Mouse (Mus musculus) olfactory bulb, adult 2 months (tissue): ENCODE data around the gene Btnl9. TPM values are rescaled to one million over a fixed set of nuclear protein-coding genes. Genes with fewer than 3 reads are reported as not detected.
"Not testable (repeated sequence)": the region's sequence is repeated elsewhere in the genome, so short reads cannot be mapped to it uniquely, and the experiment has no call there.

Experiments
- H3K27ac ChIP-seq: fragments of 200-500 bp; 2 replicates; pipeline ENCODE4 v1.5.1; 2012; ENCODE audit warnings: low read depth, low read length; ENCODE audit not compliant: insufficient read depth
- H3K4me1 ChIP-seq: fragments of 200-500 bp; 2 replicates; pipeline ENCODE4 v1.6.1; 2012; ENCODE audit warnings: low read length; ENCODE audit not compliant: control insufficient read depth, insufficient read depth
- H3K4me3 ChIP-seq: fragments of 200-500 bp; 2 replicates; pipeline ENCODE4 v1.5.1; 2012; ENCODE audit warnings: mild to moderate bottlenecking, low read depth, low read length, moderate library complexity; ENCODE audit not compliant: insufficient read depth
- CTCF ChIP-seq: fragments of 200-500 bp; IDR thresholded peaks from 2 replicates; pipeline ENCODE4 v1.5.1; 2012; ENCODE audit warnings: low read depth, mild to moderate bottlenecking, low read length, moderate library complexity; ENCODE audit not compliant: insufficient read depth
- POLR2A ChIP-seq: fragments of 200-500 bp; IDR thresholded peaks from 2 replicates; pipeline ENCODE4 v1.6.1; 2012; ENCODE audit warnings: mild to moderate bottlenecking, low read depth, low read length, moderate library complexity; ENCODE audit not compliant: insufficient read depth
- WGBS: fragments of 180-500 bp; shearing (Covaris S2); methylation state at CpG from one replicate; pipeline ENCODE4 v1.1.7; 2018; 5-methylcytosine and 5-hydroxymethylcytosine counted together
- polyA plus RNA-seq: library from polyadenylated mRNA; stranded (reverse); fragments of >200 nt; gene quantifications from 2 replicates; pipeline ENCODE4 v1.2.4, GENCODE M21; 2012; ENCODE audit warnings: low replicate concordance; ENCODE audit not compliant: missing spikeins, insufficient read depth, insufficient read length

Gene Btnl9
- polyA plus RNA-seq, 1 experiment, result not detected

DNA sequence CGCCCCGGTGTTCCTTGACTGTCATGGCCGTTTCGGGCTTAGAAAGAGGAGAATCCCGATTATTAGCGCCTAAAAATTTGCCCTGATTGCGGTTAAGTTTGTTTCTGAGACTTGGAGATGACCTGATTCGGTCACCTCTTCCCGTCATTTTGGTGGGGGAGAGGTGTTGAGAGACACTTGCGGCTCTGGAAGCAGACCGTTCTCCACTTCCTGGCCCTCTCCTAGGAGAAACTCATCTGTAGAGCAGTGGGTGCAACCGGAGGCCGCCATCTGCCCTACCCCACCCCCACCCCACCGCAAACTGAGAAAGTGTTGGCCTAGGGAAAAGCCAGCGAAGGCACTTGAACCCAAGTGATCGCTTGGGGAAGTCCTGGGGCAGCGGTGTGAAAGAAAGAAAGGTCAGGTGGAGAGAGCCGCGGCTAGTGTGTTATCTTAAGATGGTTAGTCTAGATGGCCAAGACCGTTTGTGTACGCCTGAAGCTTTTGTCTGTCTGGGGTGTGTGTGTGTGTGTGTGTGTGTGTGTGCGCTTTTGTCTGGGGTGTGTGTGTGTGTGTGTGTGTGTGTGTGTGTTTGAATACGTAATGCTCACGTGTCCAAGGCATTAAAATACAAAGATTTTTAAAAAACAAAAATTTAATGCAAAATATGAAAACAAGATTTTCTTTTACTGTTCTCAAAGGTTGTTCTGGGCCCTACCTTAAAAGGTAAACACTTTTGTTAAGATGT lies 17.0 kb upstream of the Btnl9 start:
- peak overlapping the region; percentile 97 for H3K4me3 ChIP-seq
- no peak for TF ChIP-seq POLR2A
- TF ChIP-seq CTCF, result no peak

GRCm38 (mm10) chr11:49203129-49203768 lies 16.3 kb upstream of the Btnl9 start, which contains the start of gene Zfp62:
Gene Zfp62 (plus strand): TSS chr11:49203292.
- TF ChIP-seq POLR2A (no peak; the same call in 1 of the 2 replicates), CTCF (0 out of 2 replicates have a peak, but pooled peaks have one; percentile 9)
- peak within 1 kb of the TSS; percentile 83 for H3K27ac ChIP-seq
- under 1% methylated on average over 46 of the region's 47 CpGs for WGBS

More for the DNA sequence above, 17.0 kb upstream of the Btnl9 start:
- Histone ChIP-seq H3K4me1 (peaks cover 3% of the 10 kb centered on the region; the same call in 1 of the 2 replicates), H3K27ac (peak overlapping the region; percentile 83)
- under 1% methylated on average over 24 of the region's 24 CpGs for WGBS

GRCm38 (mm10) chr11:49202523-49203061 lies 15.6 kb upstream of the Btnl9 start:
- Histone ChIP-seq H3K27ac (0 out of 2 replicates have a peak overlapping the region, but pooled peaks have one; percentile 23), H3K4me1 (peaks cover 3% of the 10 kb centered on the region; the same call in 1 of the 2 replicates), H3K4me3 (peak overlapping the region; percentile 97)
- WGBS, result 2% methylated on average over 10 of the region's 10 CpGs
- TF ChIP-seq CTCF (no peak), POLR2A (no peak)

More at GRCm38 (mm10) chr11:49203129-49203768, 16.3 kb upstream of the Btnl9 start, which contains the start of gene Zfp62:
- H3K4me3 ChIP-seq, result peak within 1 kb of the TSS; percentile 97
- peaks cover 3% of the 10 kb centered on the region; the same call in 1 of the 2 replicates for H3K4me1 ChIP-seq

DNA sequence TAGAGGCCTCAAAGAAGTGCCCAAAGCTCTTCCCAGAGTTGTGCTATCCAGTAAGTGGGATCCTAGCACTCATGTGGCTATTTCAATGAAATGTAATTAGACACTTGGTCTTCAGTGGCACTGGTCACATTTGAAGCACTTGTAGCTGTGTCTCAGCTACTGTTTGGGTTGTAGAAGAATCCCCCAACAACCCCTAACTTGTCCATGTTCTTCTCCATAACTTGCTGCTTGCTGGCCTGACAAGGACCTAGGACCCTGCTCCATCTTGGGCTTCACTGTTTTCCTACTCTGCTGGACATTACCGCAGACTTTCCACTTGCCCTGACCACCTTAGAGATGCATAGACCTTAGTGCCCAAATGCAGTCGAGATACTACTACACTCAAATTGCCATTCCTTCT lies 15.1 kb upstream of the Btnl9 start:
- WGBS, result 42% methylated on average over 2 of the region's 2 CpGs
- Histone ChIP-seq H3K4me1 (peaks cover 3% of the 10 kb centered on the region; the same call in 1 of the 2 replicates), H3K4me3 (no peak overlapping the region), H3K27ac (no peak overlapping the region)
- TF ChIP-seq CTCF, result no peak
- TF ChIP-seq POLR2A, result no peak

- Histone ChIP-seq H3K4me1 (peaks cover 3% of the 10 kb centered on the region; the same call in 1 of the 2 replicates), H3K27ac (no peak overlapping the region), H3K4me3 (no peak overlapping the region)
- TF ChIP-seq POLR2A (no peak), CTCF (no peak)
Observed at GRCm38 (mm10) chr11:49201142-49201541, 14.2 kb upstream of the Btnl9 start.

DNA sequence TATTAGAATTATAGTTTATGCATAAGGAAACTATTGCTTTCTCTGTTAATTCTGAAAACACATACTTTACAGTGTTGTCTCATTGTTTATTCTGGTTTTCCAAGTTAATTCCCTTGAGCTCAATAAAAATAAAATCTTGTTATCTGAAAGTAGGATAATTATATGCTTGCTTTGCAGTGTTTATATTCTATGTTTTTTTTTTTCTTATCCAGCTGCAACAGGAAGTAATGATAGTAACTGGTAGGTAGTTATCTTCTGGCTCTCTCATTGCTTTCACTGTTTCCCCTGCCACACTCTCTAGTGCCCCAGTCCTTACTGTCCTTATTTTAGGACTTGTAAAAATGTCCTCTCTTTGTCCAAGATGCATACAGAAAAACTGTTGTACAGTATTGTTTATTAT lies 13.7 kb upstream of the Btnl9 start:
- Histone ChIP-seq H3K27ac (no peak overlapping the region), H3K4me1 (peaks cover 3% of the 10 kb centered on the region; the same call in 1 of the 2 replicates), H3K4me3 (no peak overlapping the region)
- TF ChIP-seq CTCF, result no peak
- no peak for TF ChIP-seq POLR2A

DNA sequence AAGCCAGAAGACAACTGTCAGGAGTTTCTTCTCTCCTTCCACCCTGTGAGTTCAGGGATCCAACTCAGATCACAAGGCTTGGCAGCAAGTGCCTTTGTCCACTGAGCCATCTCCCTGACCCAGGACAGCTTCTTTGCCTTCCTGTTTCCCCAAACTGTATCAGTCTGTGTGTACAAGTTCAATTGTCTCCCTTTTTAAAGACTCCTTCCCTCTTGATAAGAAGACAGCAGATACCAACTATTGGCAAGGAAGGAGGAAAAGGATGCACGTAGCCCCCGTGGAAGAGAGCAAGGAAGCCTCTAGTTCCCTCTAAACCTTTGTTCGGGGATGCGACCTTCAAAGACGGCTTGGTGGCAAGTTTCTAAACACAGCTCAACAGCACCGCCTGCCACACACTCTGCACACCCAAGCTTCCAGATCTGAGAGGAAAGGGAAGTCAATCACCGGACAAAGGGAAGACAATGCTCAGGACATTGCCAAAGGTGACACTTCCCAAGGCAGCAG lies 8.9 kb upstream of the Btnl9 start:
- Histone ChIP-seq H3K4me3 (no peak overlapping the region), H3K27ac (no peak overlapping the region), H3K4me1 (no peaks in the 10 kb centered on the region)
- TF ChIP-seq CTCF (no peak), POLR2A (no peak)
- WGBS, result 89% methylated on average over 7 of the region's 7 CpGs

GRCm38 (mm10) chr11:49194771-49195170 lies 7.8 kb upstream of the Btnl9 start:
- 94% methylated on average over 9 of the region's 9 CpGs for WGBS
- not testable (repeated sequence) for H3K27ac ChIP-seq, H3K4me1 ChIP-seq, H3K4me3 ChIP-seq

DNA sequence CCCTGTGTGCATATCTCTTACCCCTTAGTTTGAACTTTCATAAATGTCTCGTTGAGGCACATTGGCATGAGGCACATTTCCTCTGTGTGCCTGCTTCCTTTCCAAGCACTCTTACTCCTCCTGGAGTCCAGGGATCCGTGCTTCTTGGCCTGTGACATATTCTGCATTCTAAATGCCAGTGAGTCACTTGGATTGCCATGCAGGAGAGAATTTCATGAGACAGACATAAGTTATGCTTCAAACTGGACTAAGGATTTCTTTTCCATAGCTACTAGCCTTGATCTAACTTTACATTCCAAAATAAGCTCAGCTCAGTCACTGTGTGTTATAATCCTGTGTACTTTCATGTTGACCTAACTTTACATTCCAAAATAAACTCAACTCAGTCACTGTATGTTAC lies 4.1 kb upstream of the Btnl9 start:
- 58% methylated on average over 2 of the region's 2 CpGs for whole genome bisulfite sequencing

More for the DNA sequence above, 4.1 kb upstream of the Btnl9 start:
- Histone ChIP-seq H3K4me3 (no peak overlapping the region), H3K4me1 (no peaks in the 10 kb centered on the region), H3K27ac (no peak overlapping the region)
- TF ChIP-seq POLR2A, result no peak
- no peak for TF ChIP-seq CTCF
